Mouse (Mus musculus) kidney, postnatal 36 days (tissue): ENCODE measurements at regions not wholly inside any gene's neighbourhood (a gene's known extent, or its start where the extent isn't known, plus 50 kb on each side); places are given as distances from the start of the nearest gene placed in this dataset.
"Not testable (repeated sequence)": the region's sequence is repeated elsewhere in the genome, so short reads cannot be mapped to it uniquely, and the experiment has no call there.

Experiments used
- DNase-seq, 2 experiments: peaks; one replicate each; pipeline ENCODE4 v3.0.0; 2021 to 2022; ENCODE audit warnings: mixed read lengths in 2 of 2

GRCm38 (mm10) chr7:73208479-73208816 is 166.9 kb upstream of the Rgma start:
- no peak for DNase-seq

GRCm38 (mm10) chr7:73208817-73209602 is 166.3 kb upstream of the Rgma start:
- DNase-seq: peak in 1 of 2 experiments; percentile 8

- no peak for DNase-seq
Observed at GRCm38 (mm10) chr7:73210078-73210477, 165.2 kb upstream of the Rgma start.

- DNase-seq: no peak
Observed at GRCm38 (mm10) chr7:73222237-73222915, 152.9 kb upstream of the Rgma start.

DNA sequence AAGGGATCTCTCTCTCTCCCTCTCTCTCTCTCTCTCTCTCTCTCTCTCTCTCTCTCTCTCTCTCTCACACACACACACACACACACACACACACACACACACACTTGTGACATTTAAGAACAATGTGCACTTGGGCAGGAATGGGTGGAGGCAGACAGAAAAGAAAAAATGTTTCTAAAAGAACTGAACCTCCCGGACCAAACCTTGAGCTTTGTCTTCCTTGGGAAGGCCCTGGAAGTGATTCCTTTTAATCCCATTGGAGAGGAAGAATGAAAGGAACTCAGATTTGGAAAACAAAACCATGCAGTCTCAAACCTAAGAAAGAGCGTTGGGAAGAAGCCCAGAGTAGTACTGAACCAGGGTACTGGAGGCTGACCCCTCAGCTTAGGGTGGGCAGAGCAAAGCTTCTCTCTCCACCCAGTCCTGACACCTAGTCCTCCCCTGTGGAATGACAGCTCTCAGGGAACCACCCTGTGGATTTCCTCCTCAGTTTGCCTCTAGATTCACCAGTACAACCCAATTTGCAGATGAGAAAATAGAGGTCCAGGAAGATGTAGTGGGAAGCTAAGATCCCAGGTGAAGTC is 152.3 kb upstream of the Rgma start:
- no peak for DNase-seq

- DNase-seq: no peak
Observed at GRCm38 (mm10) chr7:73233539-73234158, 141.7 kb upstream of the Rgma start.

DNA sequence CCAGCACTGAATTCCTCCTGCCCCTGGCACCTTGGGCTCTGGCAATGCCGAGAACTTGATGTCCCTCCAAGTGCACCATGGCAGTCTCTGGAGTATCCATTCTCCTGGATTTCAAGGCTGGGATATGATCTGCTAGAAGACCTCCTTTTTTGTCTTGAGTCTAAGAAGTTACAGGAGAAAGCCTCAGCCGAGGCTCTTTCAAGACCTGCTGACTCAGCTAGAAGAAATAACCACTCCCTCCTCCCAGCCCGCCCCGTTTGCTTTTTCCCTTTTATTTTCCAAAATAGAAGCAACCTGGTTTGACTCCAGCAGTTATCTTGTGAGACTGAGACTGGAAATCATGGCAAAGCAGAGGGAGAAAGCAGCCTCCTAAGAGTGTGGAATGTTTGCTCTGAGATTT is 136.8 kb upstream of the Rgma start:
- DNase-seq: no peak

DNA sequence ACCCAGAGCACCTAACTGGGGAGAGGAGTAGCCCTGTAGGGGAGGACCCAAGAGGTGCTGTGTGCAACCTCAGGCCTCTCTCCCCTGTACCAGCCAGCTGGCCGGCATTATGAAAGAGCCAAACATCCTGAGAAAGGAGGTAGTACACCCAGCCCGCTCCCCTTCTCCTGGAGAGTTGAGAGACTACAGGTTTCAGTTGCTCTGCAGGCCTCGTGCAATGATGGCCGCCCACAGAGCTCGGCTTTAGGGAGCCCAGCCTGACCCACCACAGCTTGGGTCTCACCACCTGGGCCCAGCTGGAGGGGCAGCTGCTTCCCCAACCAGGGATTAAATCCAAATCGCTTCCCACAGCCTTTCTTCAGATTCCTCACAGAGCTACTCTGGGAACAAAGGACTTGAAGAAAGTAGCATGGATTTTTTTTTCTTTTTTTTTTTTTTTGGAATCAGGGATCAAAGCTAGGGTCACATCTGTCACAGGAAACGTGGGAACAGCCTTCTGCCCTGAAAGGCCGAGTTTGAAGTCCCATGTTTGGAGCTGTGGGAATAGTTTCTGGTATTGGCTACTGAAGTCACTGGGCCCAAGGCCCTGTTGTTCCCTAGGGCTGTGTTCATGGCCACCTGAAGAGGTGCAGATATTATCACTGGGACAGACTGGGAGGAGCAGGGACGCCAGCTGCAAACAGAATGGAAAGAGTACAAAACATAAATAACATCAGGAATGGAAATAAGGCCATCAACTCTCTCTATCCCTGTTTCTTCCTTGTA is 131.5 kb upstream of the Rgma start:
- no peak for DNase-seq

GRCm38 (mm10) chr7:73245431-73245830 is 129.9 kb upstream of the Rgma start:
- peak in 1 of 2 experiments; percentile 5 for DNase-seq

DNA sequence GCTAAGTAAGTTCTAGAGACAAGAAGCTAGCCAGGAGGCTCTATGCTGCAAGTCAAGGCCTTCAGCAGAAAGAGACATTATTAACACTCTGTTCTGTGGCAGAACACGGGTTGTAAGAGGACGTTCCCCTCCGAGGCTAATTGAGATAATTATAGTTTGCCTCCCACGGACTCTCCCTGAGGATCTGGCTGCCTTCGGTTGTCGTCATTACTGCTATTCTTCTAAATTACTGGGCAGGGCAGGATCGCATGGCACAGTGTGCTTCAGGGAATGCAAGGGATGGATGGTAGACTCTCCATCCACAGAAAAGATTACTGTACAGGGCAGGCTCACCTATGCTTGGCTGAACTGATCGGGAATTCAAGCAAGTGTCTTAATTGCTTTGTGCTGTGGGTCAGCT is 124.7 kb upstream of the Rgma start:
- no peak for DNase-seq

DNA sequence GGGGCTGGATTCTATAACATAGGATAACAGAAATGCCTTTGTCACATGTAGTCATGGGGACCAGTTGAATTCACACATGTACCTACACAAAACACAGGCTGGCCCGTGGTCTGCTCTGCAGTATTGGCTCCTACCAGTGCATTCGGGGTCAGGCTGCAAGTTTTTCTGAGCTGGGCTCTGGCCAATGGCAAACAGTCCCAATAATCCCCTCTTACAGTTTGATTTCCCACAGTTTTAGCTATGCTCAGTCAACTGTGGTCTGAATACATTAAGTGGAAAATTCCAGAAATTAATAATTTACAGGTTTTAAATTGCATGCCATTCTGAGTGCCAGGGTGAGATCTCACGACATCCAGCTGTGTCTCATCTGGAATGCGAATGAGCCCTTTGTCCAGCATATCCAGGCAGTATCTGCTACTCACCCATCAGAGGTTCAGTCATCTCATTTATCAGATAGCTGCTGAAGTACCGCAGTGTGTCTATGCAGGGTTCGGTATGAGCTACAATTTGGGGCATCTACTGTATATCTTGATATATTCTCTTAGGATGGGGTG is 124.0 kb upstream of the Rgma start:
- DNase-seq: peak in 1 of 2 experiments; percentile 3

DNA sequence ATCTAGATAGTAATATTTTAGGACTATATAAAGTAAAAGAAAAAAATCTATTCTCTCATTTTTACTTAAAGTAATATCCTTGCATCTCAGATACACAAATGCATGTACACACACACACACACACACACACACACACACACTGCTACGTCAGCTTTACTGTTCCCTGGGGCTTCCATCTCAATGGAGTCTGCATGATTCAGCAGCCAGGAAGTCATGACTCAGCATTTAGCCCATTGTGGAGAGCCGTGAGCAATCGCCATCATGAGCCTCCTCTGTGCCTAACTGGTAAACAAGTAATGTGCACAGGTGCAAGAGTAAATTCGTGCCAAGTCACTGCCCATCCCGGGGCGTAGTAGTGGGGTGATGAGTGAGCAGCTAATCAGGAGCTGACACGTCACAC is 120.3 kb upstream of the Rgma start:
- DNase-seq: not testable (repeated sequence)

GRCm38 (mm10) chr7:73260140-73260539 is 115.2 kb upstream of the Rgma start:
- DNase-seq: no peak

DNA sequence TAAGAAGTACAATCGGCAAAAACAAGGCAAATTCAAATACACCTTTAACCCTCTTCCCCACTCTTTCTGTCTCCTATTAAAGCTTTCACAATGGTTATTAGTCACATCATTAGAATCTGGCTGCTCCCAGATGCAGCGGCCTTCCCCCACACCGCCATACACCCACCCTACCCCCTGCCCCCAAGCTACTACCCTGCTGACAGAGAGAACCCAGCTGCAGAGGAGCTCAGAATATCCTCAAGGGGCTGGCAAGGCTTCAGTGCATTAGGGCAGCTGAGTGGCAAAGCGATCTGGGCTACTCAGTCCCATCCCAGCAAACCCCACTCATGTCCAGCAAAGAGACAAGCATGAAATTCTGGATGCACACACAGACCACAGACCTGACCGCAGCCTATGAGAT is 113.6 kb upstream of the Rgma start:
- DNase-seq: no peak

- no peak for DNase-seq
Observed at GRCm38 (mm10) chr7:73262526-73262925, 112.8 kb upstream of the Rgma start.

DNA sequence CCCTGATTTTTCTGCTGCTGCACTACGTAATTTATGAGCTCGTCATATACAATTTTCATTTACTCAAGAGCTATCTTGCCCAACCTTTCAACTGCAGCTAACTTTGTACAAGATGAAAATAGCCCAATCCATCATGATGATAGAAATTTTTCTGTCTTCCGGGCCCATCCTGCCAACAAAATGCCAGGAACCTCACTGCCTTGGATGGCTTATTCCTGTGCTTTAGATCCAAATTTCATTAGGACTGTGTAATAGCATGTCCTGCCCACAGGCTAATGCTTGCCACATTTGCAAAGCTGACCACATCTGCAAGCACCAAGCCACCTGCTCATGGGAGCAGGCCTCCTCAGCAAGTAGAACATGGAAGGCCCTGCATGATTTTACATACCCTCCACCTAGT is 105.7 kb upstream of the Rgma start:
- DNase-seq: no peak

GRCm38 (mm10) chr7:73272787-73273186 is 102.5 kb upstream of the Rgma start:
- no peak for DNase-seq

- peak in 1 of 2 experiments; percentile 12 for DNase-seq
Observed at GRCm38 (mm10) chr7:73275814-73276271, 99.5 kb upstream of the Rgma start.

DNA sequence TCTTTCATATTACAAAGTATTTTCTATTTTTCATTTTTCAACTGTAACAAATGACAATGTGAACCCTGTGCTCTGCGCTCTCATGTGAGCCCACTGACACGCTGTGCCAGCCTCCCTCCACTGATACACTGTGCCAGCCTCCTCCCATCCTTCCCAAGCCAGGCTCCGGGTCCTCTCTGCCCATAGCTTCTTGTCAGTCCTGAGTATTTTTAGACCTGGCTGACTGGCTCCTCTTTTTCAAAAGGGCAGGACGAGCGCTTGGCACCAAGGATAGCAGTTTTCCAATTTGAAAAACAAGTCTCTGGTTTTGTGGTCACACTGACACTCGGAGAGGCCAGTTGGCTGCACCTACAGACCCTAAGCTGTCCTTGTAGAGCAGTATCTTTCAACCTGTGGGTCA is 96.7 kb upstream of the Rgma start:
- no peak for DNase-seq

GRCm38 (mm10) chr7:73279936-73280445 is 95.3 kb upstream of the Rgma start:
- DNase-seq: no peak

DNA sequence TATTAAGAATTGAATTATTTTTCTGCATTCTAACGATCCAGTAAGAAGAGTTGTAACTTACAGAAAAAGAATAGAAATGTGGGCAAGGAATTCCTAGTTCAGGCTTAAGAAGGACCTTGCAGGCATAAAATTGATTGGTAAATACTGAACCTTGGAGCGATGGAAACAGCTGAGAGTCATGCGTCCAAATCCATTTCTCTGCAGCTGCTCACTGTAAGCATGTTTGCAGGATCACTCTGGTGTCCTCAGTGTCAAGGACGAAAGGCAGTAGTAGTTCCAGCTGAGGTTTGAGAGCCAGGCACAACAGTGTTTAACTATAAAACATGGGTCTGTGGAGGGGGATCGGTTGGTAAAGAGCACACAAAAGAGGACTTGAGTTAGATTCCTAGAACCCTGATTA is 89.1 kb upstream of the Rgma start:
- no peak for DNase-seq

DNA sequence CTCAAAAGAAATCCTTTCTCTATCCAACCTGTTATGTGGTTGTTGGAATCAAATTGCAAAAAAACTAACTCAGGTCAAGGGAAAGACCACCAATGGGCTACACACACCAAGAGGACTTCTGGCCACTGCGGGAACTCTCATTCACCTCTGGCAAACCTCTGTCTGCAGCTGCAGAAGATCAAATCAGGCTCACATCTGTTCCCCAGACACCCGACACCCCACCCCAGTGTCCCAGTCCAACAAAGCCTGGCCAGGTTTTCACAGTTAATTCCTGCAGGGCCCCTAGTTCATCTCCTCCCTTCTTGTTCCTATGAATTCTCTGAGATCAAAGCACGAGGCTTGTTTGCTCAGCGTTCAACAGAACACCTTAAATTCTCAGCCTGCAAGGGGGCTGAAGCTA is 82.0 kb upstream of the Rgma start:
- no peak for DNase-seq
